Mouse (Mus musculus) heart, embryonic 11.5 days (tissue): Measurements from ENCODE around the gene Grhl1. TPM values are rescaled to one million over a fixed set of nuclear protein-coding genes. Genes with fewer than 3 reads are reported as not detected.

ENCODE experiments used
- ATAC-seq: fragments of 200-750 bp; cut with Nextera tagmentation; replicated peaks from 2 replicates; pipeline ENCODE4 v1.8.0; 2017; ENCODE audit warnings: moderate library complexity; ENCODE audit not compliant: insufficient number of reproducible peaks, low FRiP score, low TSS enrichment
- H3K27ac ChIP-seq: fragments of 300-500 bp; sonication (generic); 2 replicates; pipeline ENCODE4 v1.5.1; 2014; ENCODE audit warnings: mild to moderate bottlenecking, low read depth, low read length
- H3K27me3 ChIP-seq: fragments of 300-500 bp; sonication (generic); 2 replicates; pipeline ENCODE4 v1.6.1; 2014; ENCODE audit warnings: mild to moderate bottlenecking, low read length, mixed read lengths; ENCODE audit not compliant: control insufficient read depth, insufficient read depth
- H3K36me3 ChIP-seq: fragments of 300-500 bp; sonication (generic); 2 replicates; pipeline ENCODE4 v1.6.1; 2014; ENCODE audit warnings: mild to moderate bottlenecking, low read length, moderate library complexity, mixed read lengths; ENCODE audit not compliant: control insufficient read depth, insufficient read depth
- H3K4me1 ChIP-seq: fragments of 300-500 bp; sonication (generic); 2 replicates; pipeline ENCODE4 v1.6.1; 2014; ENCODE audit warnings: low read length; ENCODE audit not compliant: control insufficient read depth, insufficient read depth
- H3K4me2 ChIP-seq: fragments of 300-500 bp; sonication (generic); 2 replicates; pipeline ENCODE4 v1.6.1; 2014; ENCODE audit warnings: mild to moderate bottlenecking, moderate library complexity
- H3K4me3 ChIP-seq: fragments of 300-500 bp; sonication (generic); 2 replicates; pipeline ENCODE4 v1.5.1; 2014; ENCODE audit warnings: low read depth, low read length
- H3K9ac ChIP-seq: fragments of 300-500 bp; sonication (generic); 2 replicates; pipeline ENCODE4 v1.6.1; 2014; ENCODE audit warnings: mild to moderate bottlenecking, low read depth, low read length, moderate library complexity
- H3K9me3 ChIP-seq: fragments of 300-500 bp; sonication (generic); replicated peaks from 2 replicates; pipeline ENCODE4 v1.6.1; 2016; ENCODE audit warnings: low read length; ENCODE audit not compliant: control insufficient read depth
- WGBS: fragments of 180-500 bp; shearing (Covaris S2); extraction: QIAGEN DNeasy Blood & Tissue Kit; methylation state at CpG from one replicate; pipeline ENCODE4 v1.1.7; 2014; ENCODE audit not compliant: insufficient replicate concordance; 5-methylcytosine and 5-hydroxymethylcytosine counted together
- polyA plus RNA-seq: library from polyadenylated mRNA; unstranded; fragments of >200 nt; fragmentation: Nextera tagmentation; extraction: Ambion mirVana; gene quantifications from 2 replicates; pipeline ENCODE4 v1.2.1, GENCODE M21; 2014

Gene Grhl1
- polyA plus RNA-seq, 1 experiment from 2014 or later, result 3.3 TPM

DNA sequence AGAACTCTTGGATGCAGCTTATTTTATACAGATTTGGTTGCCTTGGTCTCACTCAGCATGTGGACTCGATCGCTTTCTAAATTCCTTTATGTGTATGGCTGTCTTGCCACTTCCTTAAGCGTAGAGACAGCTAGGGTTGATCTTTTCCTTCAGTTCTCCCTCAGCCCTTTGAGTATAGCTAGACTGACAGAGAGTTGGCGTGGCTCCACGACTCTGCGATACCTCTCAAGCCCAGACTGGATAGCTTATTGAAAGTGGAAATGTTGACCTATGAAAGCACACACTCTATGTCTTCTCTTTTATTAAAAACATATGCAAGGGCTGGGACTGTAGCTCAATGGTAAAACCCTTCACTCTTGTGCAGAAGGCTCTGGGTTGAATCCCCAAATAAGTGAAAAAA, 25.3 kb downstream of the Grhl1 start:
- H3K9ac ChIP-seq, result no peak overlapping the region
- ATAC-seq, result no peak
- no peaks in the 10 kb centered on the region for H3K36me3 ChIP-seq
- no peaks in the 10 kb centered on the region for H3K27me3 ChIP-seq
- no peak overlapping the region for H3K4me2 ChIP-seq
- no peaks in the 10 kb centered on the region for H3K9me3 ChIP-seq
- H3K4me1 ChIP-seq, result 0 out of 2 replicates have a peak, but pooled peaks cover 3% of the 10 kb centered on the region
- no peak overlapping the region for H3K4me3 ChIP-seq
- H3K27ac ChIP-seq, result no peak overlapping the region
- 79% methylated on average over 6 of the region's 6 CpGs for WGBS

- H3K4me2 ChIP-seq, result no peak overlapping the region
- no peak for ATAC-seq
- no peaks in the 10 kb centered on the region for H3K27me3 ChIP-seq
- WGBS, result 72% methylated on average over 8 of the region's 8 CpGs
- no peak overlapping the region for H3K4me3 ChIP-seq
- H3K9ac ChIP-seq, result no peak overlapping the region
- no peaks in the 10 kb centered on the region for H3K36me3 ChIP-seq
- no peaks in the 10 kb centered on the region for H3K9me3 ChIP-seq
- H3K4me1 ChIP-seq, result no peaks in the 10 kb centered on the region
- H3K27ac ChIP-seq, result no peak overlapping the region
Measured at GRCm38 (mm10) chr12:24599366-24599895, 27.3 kb downstream of the Grhl1 start.

GRCm38 (mm10) chr12:24600074-24600473, 28.0 kb downstream of the Grhl1 start:
- Histone ChIP-seq H3K9me3 (no peaks in the 10 kb centered on the region), H3K36me3 (no peaks in the 10 kb centered on the region), H3K4me3 (no peak overlapping the region), H3K4me1 (no peaks in the 10 kb centered on the region), H3K9ac (no peak overlapping the region), H3K27ac (no peak overlapping the region), H3K4me2 (no peak overlapping the region), H3K27me3 (no peaks in the 10 kb centered on the region)
- 83% methylated on average over 7 of the region's 7 CpGs for WGBS
- no peak for ATAC-seq

- no peaks in the 10 kb centered on the region for H3K9me3 ChIP-seq
- H3K27me3 ChIP-seq, result no peaks in the 10 kb centered on the region
- 6% methylated on average over 9 of the region's 9 CpGs for WGBS
- H3K9ac ChIP-seq, result no peak overlapping the region
- no peaks in the 10 kb centered on the region for H3K36me3 ChIP-seq
- no peak overlapping the region for H3K4me2 ChIP-seq
- no peaks in the 10 kb centered on the region for H3K4me1 ChIP-seq
- no peak overlapping the region for H3K27ac ChIP-seq
- H3K4me3 ChIP-seq, result no peak overlapping the region
- ATAC-seq, result peak; percentile 67; the same call in 1 of the 2 replicates
Measured at GRCm38 (mm10) chr12:24600806-24601205, 28.7 kb downstream of the Grhl1 start.

- Histone ChIP-seq H3K4me2 (no peak overlapping the region), H3K4me3 (no peak overlapping the region), H3K27me3 (no peaks in the 10 kb centered on the region), H3K36me3 (no peaks in the 10 kb centered on the region), H3K4me1 (no peaks in the 10 kb centered on the region), H3K9ac (no peak overlapping the region), H3K27ac (no peak overlapping the region), H3K9me3 (no peaks in the 10 kb centered on the region)
- WGBS, result 47% methylated on average over 2 of the region's 2 CpGs
- no peak for ATAC-seq
Measured at GRCm38 (mm10) chr12:24603266-24603665, 31.2 kb downstream of the Grhl1 start.

DNA sequence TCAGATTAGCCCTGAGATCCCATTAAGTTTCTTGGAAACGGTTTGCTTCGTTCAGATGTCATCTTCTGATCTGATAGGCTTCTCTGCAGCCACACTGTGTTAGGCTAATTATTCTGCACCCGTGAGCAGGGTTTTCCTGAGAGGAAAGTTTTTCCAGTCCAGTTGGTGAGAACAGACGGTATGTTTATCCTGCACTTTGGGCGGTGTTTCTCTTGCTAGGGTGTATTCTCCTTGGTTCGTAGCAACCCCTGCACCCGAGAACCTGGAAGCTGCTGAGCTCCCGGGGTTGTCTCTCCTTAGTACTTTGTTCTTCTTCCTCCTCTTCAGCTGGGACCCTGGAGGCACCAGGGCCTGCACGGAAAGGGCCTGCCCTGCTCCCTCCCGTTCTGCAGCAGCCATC, 34.1 kb downstream of the Grhl1 start:
- no peak overlapping the region for H3K4me2 ChIP-seq
- no peaks in the 10 kb centered on the region for H3K27me3 ChIP-seq
- no peak overlapping the region for H3K9ac ChIP-seq
- peaks cover 3% of the 10 kb centered on the region; the same call in 1 of the 2 replicates for H3K36me3 ChIP-seq
- H3K9me3 ChIP-seq, result no peaks in the 10 kb centered on the region
- no peak for ATAC-seq
- WGBS, result 68% methylated on average over 10 of the region's 10 CpGs
- no peaks in the 10 kb centered on the region for H3K4me1 ChIP-seq
- H3K4me3 ChIP-seq, result no peak overlapping the region
- no peak overlapping the region for H3K27ac ChIP-seq

DNA sequence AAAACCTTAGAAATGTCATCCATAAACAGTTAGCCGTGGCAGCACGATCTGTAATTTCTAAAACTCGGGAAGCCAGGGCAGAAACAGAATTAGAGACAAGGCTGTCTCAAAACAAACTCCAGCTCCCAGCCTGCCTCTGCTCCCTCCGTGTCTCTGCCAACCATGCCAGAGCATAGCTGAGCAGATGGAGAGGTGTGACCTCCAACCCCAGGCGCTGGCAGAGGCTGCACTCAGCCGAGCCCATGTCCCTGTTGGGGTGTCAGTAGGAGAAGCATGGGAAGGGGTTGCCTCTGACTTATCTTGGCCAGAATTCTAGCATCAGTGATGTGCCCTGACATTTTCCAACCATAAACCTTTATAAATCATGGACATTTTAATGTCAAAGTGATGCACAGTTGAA, 40.5 kb downstream of the Grhl1 start:
- 69% methylated on average over 6 of the region's 6 CpGs for WGBS
- Histone ChIP-seq H3K4me3 (no peak overlapping the region), H3K4me2 (no peak overlapping the region), H3K27me3 (no peaks in the 10 kb centered on the region), H3K27ac (no peak overlapping the region), H3K36me3 (peaks cover 3% of the 10 kb centered on the region; the same call in 1 of the 2 replicates), H3K4me1 (no peaks in the 10 kb centered on the region), H3K9ac (no peak overlapping the region), H3K9me3 (no peaks in the 10 kb centered on the region)
- no peak for ATAC-seq

DNA sequence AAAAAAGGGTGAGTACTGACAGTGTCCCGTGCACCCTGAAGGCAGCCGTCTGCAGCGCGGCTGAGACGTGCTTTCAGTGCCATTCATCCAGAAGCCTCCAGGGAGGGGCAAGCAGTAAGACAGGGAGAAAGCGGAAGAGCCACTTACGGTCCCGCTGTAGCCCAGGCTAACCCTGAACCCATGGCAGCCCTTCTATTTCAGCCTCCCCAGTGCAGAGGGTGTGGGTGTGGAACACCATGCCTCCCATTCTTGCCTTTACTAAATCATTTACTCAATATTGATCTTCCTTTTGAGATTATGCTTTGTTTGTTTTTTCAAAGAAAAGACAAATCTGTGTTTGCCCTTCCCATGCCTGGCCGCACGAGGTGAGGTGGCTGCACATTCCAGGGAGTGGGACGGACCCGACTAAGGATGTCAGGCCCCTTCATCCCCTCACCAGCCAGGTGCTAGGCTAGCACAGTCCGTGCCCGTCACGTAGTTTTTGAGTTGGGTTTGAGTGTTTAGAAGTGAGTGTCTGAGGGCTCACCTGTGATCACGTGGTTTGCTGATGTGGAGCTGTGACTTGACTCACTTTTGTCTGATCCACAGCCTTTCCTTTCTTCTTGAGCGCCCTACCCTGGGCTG, 42.5 kb downstream of the Grhl1 start:
- H3K36me3 ChIP-seq, result no peaks in the 10 kb centered on the region; the same call in 1 of the 2 replicates
- H3K4me2 ChIP-seq, result no peak overlapping the region
- H3K9ac ChIP-seq, result no peak overlapping the region
- no peaks in the 10 kb centered on the region for H3K27me3 ChIP-seq
- H3K9me3 ChIP-seq, result no peaks in the 10 kb centered on the region
- 81% methylated on average over 17 of the region's 17 CpGs for WGBS
- no peak overlapping the region for H3K27ac ChIP-seq
- no peak overlapping the region for H3K4me3 ChIP-seq
- no peak for ATAC-seq
- no peaks in the 10 kb centered on the region for H3K4me1 ChIP-seq

- H3K36me3 ChIP-seq, result no peaks in the 10 kb centered on the region; the same call in 1 of the 2 replicates
- WGBS, result 69% methylated on average over 3 of the region's 3 CpGs
Measured at GRCm38 (mm10) chr12:24615140-24615539, 43.1 kb downstream of the Grhl1 start.

More at GRCm38 (mm10) chr12:24615140-24615539, 43.1 kb downstream of the Grhl1 start:
- Histone ChIP-seq H3K4me3 (no peak overlapping the region), H3K27me3 (no peaks in the 10 kb centered on the region), H3K4me1 (no peaks in the 10 kb centered on the region), H3K9ac (no peak overlapping the region), H3K4me2 (no peak overlapping the region), H3K9me3 (no peaks in the 10 kb centered on the region), H3K27ac (no peak overlapping the region)
- no peak for ATAC-seq
